ENCODE assay signal across 8 mouse cellular contexts in the genomic region with DNA sequence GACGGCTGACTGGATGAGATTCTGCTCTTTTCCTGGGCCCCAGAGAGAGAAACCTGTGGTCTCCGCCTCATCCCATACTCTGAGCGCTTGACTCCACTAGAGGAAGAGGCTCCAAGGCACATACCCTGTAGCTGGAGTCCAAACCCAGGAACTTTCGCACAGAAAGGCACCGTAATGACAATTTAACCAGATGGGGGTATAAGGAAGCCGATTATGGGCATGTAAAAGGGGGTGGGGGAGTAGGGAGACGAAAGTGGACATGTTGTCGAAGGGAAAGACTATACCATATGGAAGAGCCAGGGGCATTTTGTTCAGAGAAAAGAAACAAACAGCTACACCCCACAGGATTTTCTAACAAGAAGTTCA. TPM values are rescaled to one million over a fixed set of nuclear protein-coding genes. Genes with fewer than 3 reads are reported as not detected.
DNase-seq lines count a peak whose midpoint lies in the region; ATAC-seq and TF ChIP-seq lines count a peak whose summit lies in the region.

No protein-coding gene starts in this region.

- H3K4me1 ChIP-seq in thymus, adult 2 months (replicated peaks; ENCODE audit: control insufficient read depth, insufficient read depth, low read length) = peaks cover 16% of the 10 kb centered on the region
- peaks cover 11% of the 10 kb centered on the region for H3K4me1 ChIP-seq in limb, embryonic 15.5 days
- H3K4me1 ChIP-seq in stomach, postnatal 0 days (replicated peaks; ENCODE audit: control insufficient read depth, insufficient read depth) = no peaks in the 10 kb centered on the region

- peak overlapping the region; percentile 64 for H3K9ac ChIP-seq in limb, embryonic 15.5 days
- H3K9ac ChIP-seq in stomach, postnatal 0 days (ENCODE audit: low read length) = peak overlapping the region; percentile 90

- DNase-seq in gastrocnemius, adult 2 months = no peak
- DNase-seq in gastrocnemius, postnatal 14 days = no peak
- DNase-seq in thymus, adult 2 months = no peak
- no peak for DNase-seq in thymus, postnatal 10 days (ENCODE audit: low spot score in 2 of 2)
- DNase-seq in stomach, postnatal 0 days (ENCODE audit: low spot score) = no peak
- DNase-seq in testis, postnatal 10 days (ENCODE audit: low spot score) = no peak
- no peak for DNase-seq in left cerebral cortex, postnatal 4 days

- intact Hi-C loops in gastrocnemius, adult 2 months (cut with DNase I) = loop anchor here (2.0 to 10.0 kb wide), 5 partner anchors 30 to 174 kb away; a partner anchor contains a TSS
- intact Hi-C loops in gastrocnemius, postnatal 14 days (cut with DNase I; ENCODE audit: low total_unique reads) = no loop called here
- intact Hi-C loops in left cerebral cortex, postnatal 4 days (cut with DNase I) = no loop called here

- TF ChIP-seq EP300 in stomach, postnatal 0 days (optimal IDR thresholded peaks at IDR 0.05) = no peak

- TF ChIP-seq POLR2A in thymus, adult 2 months (IDR thresholded peaks at IDR 0.05; ENCODE audit: control insufficient read depth, extremely low read depth, insufficient read depth, low read length, poor library complexity) = no peak

- H3K36me3 ChIP-seq in thymus, adult 2 months (ENCODE audit: control insufficient read depth, insufficient read depth, low read length) = no peaks in the 10 kb centered on the region
- H3K36me3 ChIP-seq in limb, embryonic 15.5 days = no peaks in the 10 kb centered on the region
- no peaks in the 10 kb centered on the region for H3K36me3 ChIP-seq in stomach, postnatal 0 days (ENCODE audit: control insufficient read depth, insufficient read depth, low read length)

- peak overlapping the region; percentile 71 for H3K4me2 ChIP-seq in limb, embryonic 15.5 days
- peak overlapping the region; percentile 72 for H3K4me2 ChIP-seq in stomach, postnatal 0 days (replicated peaks; ENCODE audit: low read depth)

- no peak for ATAC-seq in limb, embryonic 15.5 days (ENCODE audit: insufficient number of reproducible peaks, low FRiP score, low TSS enrichment, low read depth)
- ATAC-seq in stomach, postnatal 0 days (ENCODE audit: low FRiP score, low TSS enrichment) = no peak

- H3K4me3 ChIP-seq in gastrocnemius, adult 2 months = peak overlapping the region; percentile 96
- peak overlapping the region; percentile 59 for H3K4me3 ChIP-seq in thymus, adult 2 months (ENCODE audit: control insufficient read depth, insufficient read depth, low read length)
- H3K4me3 ChIP-seq in limb, embryonic 15.5 days = peak overlapping the region; percentile 79
- H3K4me3 ChIP-seq in stomach, postnatal 0 days (ENCODE audit: low read depth, low read length) = peak overlapping the region; percentile 81

- peaks cover 18% of the 10 kb centered on the region for H3K27me3 ChIP-seq in thymus, adult 2 months (ENCODE audit: control insufficient read depth, insufficient read depth, low read length)
- no peaks in the 10 kb centered on the region for H3K27me3 ChIP-seq in limb, embryonic 15.5 days
- H3K27me3 ChIP-seq in stomach, postnatal 0 days (ENCODE audit: control insufficient read depth, insufficient read depth, low read length) = no peaks in the 10 kb centered on the region

- no peak for TF ChIP-seq CTCF in gastrocnemius, adult 2 months (IDR thresholded peaks at IDR 0.05)
- no peak for TF ChIP-seq CTCF in thymus, adult 2 months (IDR thresholded peaks at IDR 0.05; ENCODE audit: borderline replicate concordance, control insufficient read depth, extremely low read depth, insufficient read depth, low read length, poor library complexity)
- TF ChIP-seq CTCF in stomach, postnatal 0 days (IDR thresholded peaks at IDR 0.05; ENCODE audit: low read depth) = no peak

- H3K27ac ChIP-seq in gastrocnemius, adult 2 months = peak overlapping the region; percentile 98
- no peak overlapping the region for H3K27ac ChIP-seq in thymus, adult 2 months (ENCODE audit: control insufficient read depth, insufficient read depth, low read length)
- peak overlapping the region; percentile 81 for H3K27ac ChIP-seq in limb, embryonic 15.5 days
- peak overlapping the region; percentile 91 for H3K27ac ChIP-seq in stomach, postnatal 0 days (replicated peaks)

- H3K9me3 ChIP-seq in limb, embryonic 15.5 days = no peaks in the 10 kb centered on the region
- H3K9me3 ChIP-seq in stomach, postnatal 0 days (ENCODE audit: control insufficient read depth, low read length) = no peaks in the 10 kb centered on the region

- WGBS in thymus, adult 2 months = 43% methylated on average over 8 of the region's 8 CpGs
- 2% methylated on average over 8 of the region's 8 CpGs for WGBS in limb, embryonic 15.5 days
- WGBS in stomach, postnatal 0 days = 6% methylated on average over 8 of the region's 8 CpGs

RNA-seq across cellular contexts. Expression of a gene that starts 2.1 kb away (rescaled TPM):
- total RNA-seq in gastrocnemius, adult 2 months (2021) = 10 to 100 TPM; 30.9 to 67.0 TPM
- 10 to 100 TPM; 17.9 to 30.2 TPM for total RNA-seq in gastrocnemius, postnatal 14 days (2021)
- polyA plus RNA-seq in thymus, adult 2 months (2012; rRNA removed) = 2.0 and 2.2 TPM in 2 replicates
- 11.2 and 13.3 TPM in 2 replicates for polyA plus RNA-seq in limb, embryonic 15.5 days (2015; fragmentation: Nextera tagmentation; extraction: Ambion mirVana)
- 13.0 and 13.6 TPM in 2 replicates for polyA plus RNA-seq in stomach, postnatal 0 days (2015; fragmentation: Nextera tagmentation; extraction: Ambion mirVana)
- 10 to 100 TPM in 1 of 2 experiments, 1 to 10 TPM in 1; 9.3 to 10.9 TPM for total RNA-seq in left cerebral cortex, postnatal 4 days (2021)
